Mouse (Mus musculus) left cerebral cortex, adult 2 months (tissue): ENCODE results near the gene Trhde. TPM values are rescaled to one million over a fixed set of nuclear protein-coding genes. Genes with fewer than 3 reads are reported as not detected.

Experiments used
- DNase-seq, 2 experiments: peaks; one replicate each; pipeline ENCODE4 v3.0.0; 2021 to 2022; ENCODE audit warnings: low spot score in 2 of 2, mixed read lengths in 1 of 2; ENCODE audit errors: extremely low spot score in 1 of 2
- H3K27ac ChIP-seq: fragments of 200-600 bp; 2 replicates; pipeline ENCODE4 v1.8.1; 2022
- H3K4me3 ChIP-seq: fragments of 200-600 bp; 2 replicates; pipeline ENCODE4 v1.8.1; 2022
- CTCF ChIP-seq: fragments of 200-600 bp; IDR thresholded peaks from 2 replicates; pipeline ENCODE4 v1.8.1; 2022; ENCODE audit warnings: antibody characterized with exemption, mild to moderate bottlenecking, moderate library complexity
- intact Hi-C: fragments of 180-260 bp; cut with DNase I; formaldehyde crosslinking; loops from one replicate; pipeline ENCODE4 v1.15.1; 2025
- total RNA-seq, 2 experiments: library from RNA; stranded (reverse); gene quantifications; 2 replicates each; pipeline ENCODE4 v1.2.3; 2021

The Trhde gene
- total RNA-seq, 2 experiments from 2014 or later, result 29.1 to 29.6 TPM

GRCm38 (mm10) chr10:114798218-114798617 is 3.9 kb downstream of the Trhde start:
- peak overlapping the region; percentile 28; the same call in 1 of the 2 replicates for H3K4me3 ChIP-seq
- TF ChIP-seq CTCF, result no peak
- DNase-seq, result no peak
- no peak overlapping the region for H3K27ac ChIP-seq
- intact Hi-C loops, result loop anchor here (5.0 kb wide), 1 partner anchor 61 kb away; no protein-coding TSS in a partner anchor

- Histone ChIP-seq H3K4me3 (no peak overlapping the region), H3K27ac (no peak overlapping the region)
- no peak for DNase-seq
- no peak for TF ChIP-seq CTCF
- intact Hi-C loops, result loop anchor here (5.0 kb wide), 1 partner anchor 60 kb away; no protein-coding TSS in a partner anchor
Measured at GRCm38 (mm10) chr10:114797664-114798063, 4.4 kb downstream of the Trhde start.

- Histone ChIP-seq H3K27ac (no peak overlapping the region), H3K4me3 (no peak overlapping the region)
- no peak for TF ChIP-seq CTCF
- intact Hi-C loops, result loop anchor here (5.0 kb wide), 1 partner anchor 60 kb away; no protein-coding TSS in a partner anchor
- DNase-seq, result no peak
Measured at GRCm38 (mm10) chr10:114796872-114797271, 5.2 kb downstream of the Trhde start.

GRCm38 (mm10) chr10:114794214-114794613 is 7.9 kb downstream of the Trhde start:
- H3K4me3 ChIP-seq, result no peak overlapping the region
- no peak for TF ChIP-seq CTCF
- no peak overlapping the region for H3K27ac ChIP-seq
- DNase-seq, result no peak
- intact Hi-C loops, result no loop called here

- no peak for TF ChIP-seq CTCF
- no peak overlapping the region for H3K4me3 ChIP-seq
- DNase-seq, result no peak
- intact Hi-C loops, result no loop called here
- H3K27ac ChIP-seq, result no peak overlapping the region
Measured at GRCm38 (mm10) chr10:114765914-114766313, 36.2 kb downstream of the Trhde start.

GRCm38 (mm10) chr10:114762125-114762524 is 40.0 kb downstream of the Trhde start:
- H3K27ac ChIP-seq, result no peak overlapping the region
- intact Hi-C loops, result no loop called here
- no peak overlapping the region for H3K4me3 ChIP-seq
- DNase-seq, result no peak
- no peak for TF ChIP-seq CTCF

GRCm38 (mm10) chr10:114759240-114759639 is 42.9 kb downstream of the Trhde start:
- Histone ChIP-seq H3K27ac (no peak overlapping the region), H3K4me3 (no peak overlapping the region)
- no peak for DNase-seq
- intact Hi-C loops, result no loop called here
- TF ChIP-seq CTCF, result no peak

GRCm38 (mm10) chr10:114758614-114759013 is 43.5 kb downstream of the Trhde start:
- intact Hi-C loops, result no loop called here
- no peak for TF ChIP-seq CTCF
- DNase-seq, result no peak
- no peak overlapping the region for H3K27ac ChIP-seq
- H3K4me3 ChIP-seq, result no peak overlapping the region

- no peak for DNase-seq
- Histone ChIP-seq H3K27ac (no peak overlapping the region), H3K4me3 (no peak overlapping the region)
- no peak for TF ChIP-seq CTCF
- intact Hi-C loops, result no loop called here
Measured at GRCm38 (mm10) chr10:114742755-114743705, 59.1 kb downstream of the Trhde start.

GRCm38 (mm10) chr10:114739916-114740315 is 62.2 kb downstream of the Trhde start:
- Histone ChIP-seq H3K4me3 (no peak overlapping the region), H3K27ac (no peak overlapping the region)
- TF ChIP-seq CTCF, result no peak
- intact Hi-C loops, result loop anchor here (5.0 kb wide), 1 partner anchor 57 kb away; no protein-coding TSS in a partner anchor
- DNase-seq, result no peak

GRCm38 (mm10) chr10:114737581-114737980 is 64.5 kb downstream of the Trhde start:
- DNase-seq, result peak in 1 of 2 experiments; percentile 21
- no peak for TF ChIP-seq CTCF
- H3K27ac ChIP-seq, result 0 out of 2 replicates have a peak overlapping the region, but pooled peaks have one; percentile 18
- no peak overlapping the region for H3K4me3 ChIP-seq
- intact Hi-C loops, result loop anchor here (5.0 kb wide), 1 partner anchor 60 kb away; no protein-coding TSS in a partner anchor

- no peak for DNase-seq
- intact Hi-C loops, result loop anchor here (5.0 kb wide), 1 partner anchor 61 kb away; no protein-coding TSS in a partner anchor
- Histone ChIP-seq H3K4me3 (no peak overlapping the region), H3K27ac (no peak overlapping the region)
- no peak for TF ChIP-seq CTCF
Measured at GRCm38 (mm10) chr10:114736377-114736776, 65.7 kb downstream of the Trhde start.
